Mouse (Mus musculus) erythroblast, embryonic 14.5 days (primary cell): ENCODE data around the gene Ccdc126.
"Not testable (repeated sequence)": the region's sequence is repeated elsewhere in the genome, so short reads cannot be mapped to it uniquely, and the experiment has no call there.

ENCODE experiments used
- GATA1 ChIP-seq: IDR thresholded peaks from 2 replicates; pipeline ENCODE4 v1.6.1; 2012; ENCODE audit warnings: low read length, inconsistent platforms, mixed read lengths
- TAL1 ChIP-seq: IDR thresholded peaks from 3 replicates; pipeline ENCODE4 v1.6.1; 2012; ENCODE audit warnings: low read length, inconsistent platforms, mixed read lengths

GRCm38 (mm10) chr6:49314821-49315220 is 4.3 kb upstream of the Ccdc126 start:
- TF ChIP-seq GATA1, TAL1: not testable (repeated sequence)
